Mouse (Mus musculus) cortical plate, adult 2 months (tissue): ENCODE data around the gene Pdzd7. TPM values are rescaled to one million over a fixed set of nuclear protein-coding genes. Genes with fewer than 3 reads are reported as not detected.
A peak's percentile ranks its signal among the peaks of the same experiment; 100 is the strongest.
"Not testable (repeated sequence)": the region's sequence is repeated elsewhere in the genome, so short reads cannot be mapped to it uniquely, and the experiment has no call there.

Source experiments
- H3K27ac ChIP-seq: fragments of 200-500 bp; 2 replicates; pipeline ENCODE4 v1.5.1; 2012; ENCODE audit warnings: low read length, control low read depth, inconsistent platforms; ENCODE audit not compliant: insufficient read depth
- H3K4me1 ChIP-seq: fragments of 200-500 bp; 2 replicates; pipeline ENCODE4 v1.6.1; 2011; ENCODE audit warnings: low read length; ENCODE audit not compliant: control insufficient read depth, insufficient read depth
- H3K4me3 ChIP-seq: fragments of 200-500 bp; 2 replicates; pipeline ENCODE4 v1.5.1; 2011; ENCODE audit warnings: mild to moderate bottlenecking, low read length, control low read depth; ENCODE audit not compliant: insufficient read depth
- CTCF ChIP-seq: fragments of 200-500 bp; IDR thresholded peaks from 2 replicates; pipeline ENCODE4 v1.5.1; 2011; ENCODE audit warnings: mild to moderate bottlenecking, control low read depth, low read length; ENCODE audit not compliant: insufficient read depth; ENCODE audit errors: extremely low read depth
- POLR2A ChIP-seq: fragments of 200-500 bp; IDR thresholded peaks from 2 replicates; pipeline ENCODE4 v1.6.1; 2011; ENCODE audit warnings: mild to moderate bottlenecking, low read length, control low read depth; ENCODE audit not compliant: insufficient read depth; ENCODE audit errors: extremely low read depth
- polyA plus RNA-seq: library from polyadenylated mRNA; depleted of rRNA; stranded (reverse); fragments of >200 nt; gene quantifications from 2 replicates; pipeline ENCODE4 v1.2.3, GENCODE M21; 2012

Gene Pdzd7
- polyA plus RNA-seq, 1 experiment, result 8.8 TPM

- Histone ChIP-seq H3K4me3 (peak overlapping the region; percentile 59), H3K4me1 (peaks cover 2% of the 10 kb centered on the region), H3K27ac (peak overlapping the region; percentile 93)
- no peak for TF ChIP-seq CTCF
- no peak for TF ChIP-seq POLR2A
Observed at GRCm38 (mm10) chr19:45048644-45049365, 3.3 kb upstream of the Pdzd7 start.

GRCm38 (mm10) chr19:45047935-45048643 lies 2.6 kb upstream of the Pdzd7 start:
- Histone ChIP-seq H3K27ac (peak overlapping the region; percentile 93), H3K4me3 (peak overlapping the region; percentile 59), H3K4me1 (peaks cover 2% of the 10 kb centered on the region)
- TF ChIP-seq POLR2A (peak; percentile 64), CTCF (no peak)

GRCm38 (mm10) chr19:45047417-45047934 lies 2.0 kb upstream of the Pdzd7 start, which contains the start of gene Sfxn3:
Gene Sfxn3, plus strand, starts transcription at chr19:45047503.
- peak; percentile 47; the same call in 1 of the 2 replicates for TF ChIP-seq CTCF
- peak; percentile 86 for TF ChIP-seq POLR2A
- peaks cover 2% of the 10 kb centered on the region for H3K4me1 ChIP-seq
- peak within 1 kb of the TSS; percentile 59 for H3K4me3 ChIP-seq
- peak within 1 kb of the TSS; percentile 93 for H3K27ac ChIP-seq

GRCm38 (mm10) chr19:45046523-45047321 lies 1.2 kb upstream of the Pdzd7 start:
- peak overlapping the region; percentile 59 for H3K4me3 ChIP-seq

GRCm38 (mm10) chr19:45045236-45045635 lies 281 bp downstream of the Pdzd7 start:
- TF ChIP-seq CTCF (no peak), POLR2A (no peak)
- H3K27ac ChIP-seq, result no peak overlapping the region
- H3K4me3 ChIP-seq, result no peak overlapping the region
- H3K4me1 ChIP-seq, result peaks cover 2% of the 10 kb centered on the region

More at GRCm38 (mm10) chr19:45046523-45047321, 1.2 kb upstream of the Pdzd7 start:
- Histone ChIP-seq H3K27ac (peak overlapping the region; percentile 93), H3K4me1 (peaks cover 2% of the 10 kb centered on the region)
- no peak for TF ChIP-seq POLR2A
- TF ChIP-seq CTCF, result no peak

GRCm38 (mm10) chr19:45044389-45044927 lies 1.1 kb downstream of the Pdzd7 start:
- no peaks in the 10 kb centered on the region for H3K4me1 ChIP-seq

GRCm38 (mm10) chr19:45040214-45040613 lies 5.3 kb downstream of the Pdzd7 start:
- no peak overlapping the region for H3K27ac ChIP-seq
- no peak overlapping the region for H3K4me3 ChIP-seq
- no peaks in the 10 kb centered on the region for H3K4me1 ChIP-seq
- no peak for TF ChIP-seq POLR2A
- TF ChIP-seq CTCF, result no peak

More at GRCm38 (mm10) chr19:45044389-45044927, 1.1 kb downstream of the Pdzd7 start:
- Histone ChIP-seq H3K4me3 (no peak overlapping the region), H3K27ac (no peak overlapping the region)
- TF ChIP-seq POLR2A, result no peak
- TF ChIP-seq CTCF, result no peak

- H3K4me3 ChIP-seq, H3K4me1 ChIP-seq, H3K27ac ChIP-seq: not testable (repeated sequence)
Observed at GRCm38 (mm10) chr19:45038198-45038597, 7.3 kb downstream of the Pdzd7 start.

GRCm38 (mm10) chr19:45036867-45037266 lies 8.7 kb downstream of the Pdzd7 start:
- H3K4me1 ChIP-seq, result no peaks in the 10 kb centered on the region

More at GRCm38 (mm10) chr19:45036867-45037266, 8.7 kb downstream of the Pdzd7 start:
- Histone ChIP-seq H3K4me3 (no peak overlapping the region), H3K27ac (no peak overlapping the region)
- TF ChIP-seq CTCF, result peak; percentile 24; the same call in 1 of the 2 replicates
- TF ChIP-seq POLR2A, result no peak
